Mouse (Mus musculus): ENCODE results near the gene Tbc1d1.

DNA sequence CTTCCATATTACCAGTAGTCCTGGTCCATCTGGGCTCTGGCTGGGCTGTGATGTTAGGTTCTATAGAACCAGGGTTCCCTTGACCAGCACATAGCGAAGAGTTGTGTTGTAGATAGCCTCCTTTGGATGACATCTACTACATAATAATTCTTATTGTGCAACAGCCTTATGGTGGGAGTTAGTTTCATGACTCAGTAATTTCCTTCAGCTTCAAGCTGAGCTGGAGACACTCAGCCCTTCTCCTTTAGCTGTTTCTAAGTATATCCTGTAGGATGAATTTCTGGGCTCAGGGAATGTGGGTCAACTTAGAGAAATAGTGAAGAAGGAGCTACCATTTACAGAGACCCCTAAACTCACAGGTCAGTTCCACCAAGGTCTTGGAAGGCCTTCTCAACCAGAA lies 2.8 kb upstream of the Tbc1d1 start:
- TF ChIP-seq CTCF (IDR thresholded peaks at IDR 0.05; ENCODE audit: low read depth) (no peak), EP300 (IDR thresholded peaks at IDR 0.05; ENCODE audit: low read depth) (no peak)
